Mouse (Mus musculus): ENCODE data around the gene Prkar1b. TPM values are rescaled to one million over a fixed set of nuclear protein-coding genes. Genes with fewer than 3 reads are reported as not detected.
A peak's percentile ranks its signal among the peaks of the same experiment; 100 is the strongest.

The Prkar1b gene
- 45.5 and 50.4 TPM in 2 replicates for polyA plus RNA-seq (2016; fragmentation: Nextera tagmentation; extraction: Ambion mirVana)

GRCm38 (mm10) chr5:139149681-139150602 lies at the start of gene Prkar1b, which contains the start of gene Dnaaf5:
Gene Prkar1b (minus strand): TSS chr5:139150001.
Gene Dnaaf5 (plus strand): TSS chr5:139150223.
- peak; percentile 94 for ATAC-seq (ENCODE audit: low FRiP score, low read depth)
- peaks cover 30% of the 10 kb centered on the region for H3K36me3 ChIP-seq
- peaks cover 17% of the 10 kb centered on the region for H3K4me1 ChIP-seq
- peak within 1 kb of the TSS; percentile 87 for H3K9ac ChIP-seq (replicated peaks)
- H3K27me3 ChIP-seq, result no peaks in the 10 kb centered on the region
- peak within 1 kb of the TSS; percentile 97 for H3K4me2 ChIP-seq (replicated peaks)
- H3K9me3 ChIP-seq, result no peaks in the 10 kb centered on the region
- peak within 1 kb of the TSS; percentile 98 for H3K4me3 ChIP-seq
- WGBS, result under 1% methylated on average over 80 of the region's 87 CpGs
- H3K27ac ChIP-seq (replicated peaks), result peak within 1 kb of the TSS; percentile 79

- Histone ChIP-seq H3K9ac (replicated peaks) (0 out of 2 replicates have a peak overlapping the region, but pooled peaks have one; percentile 86), H3K4me2 (replicated peaks) (peak overlapping the region; percentile 89), H3K4me3 (peak overlapping the region; percentile 89), H3K36me3 (0 out of 2 replicates have a peak, but pooled peaks cover 3% of the 10 kb centered on the region), H3K9me3 (no peaks in the 10 kb centered on the region), H3K27ac (replicated peaks) (peak overlapping the region; percentile 78; the same call in 1 of the 2 replicates), H3K27me3 (no peaks in the 10 kb centered on the region), H3K4me1 (peaks cover 25% of the 10 kb centered on the region)
- ATAC-seq (ENCODE audit: low FRiP score, low read depth), result no peak
- 40% methylated on average over 2 of the region's 2 CpGs for WGBS
Observed at GRCm38 (mm10) chr5:139199636-139199994, 49.8 kb upstream of the Prkar1b start.

GRCm38 (mm10) chr5:139198779-139199178 lies 49.0 kb upstream of the Prkar1b start:
- Histone ChIP-seq H3K9ac (replicated peaks) (no peak overlapping the region), H3K4me1 (peaks cover 25% of the 10 kb centered on the region), H3K27ac (replicated peaks) (no peak overlapping the region), H3K27me3 (no peaks in the 10 kb centered on the region), H3K36me3 (0 out of 2 replicates have a peak, but pooled peaks cover 3% of the 10 kb centered on the region), H3K9me3 (no peaks in the 10 kb centered on the region), H3K4me3 (no peak overlapping the region), H3K4me2 (replicated peaks) (no peak overlapping the region)
- 82% methylated on average over 3 of the region's 3 CpGs for WGBS
- no peak for ATAC-seq (ENCODE audit: low FRiP score, low read depth)

GRCm38 (mm10) chr5:139190958-139191357 lies 41.2 kb upstream of the Prkar1b start:
- no peaks in the 10 kb centered on the region for H3K9me3 ChIP-seq
- ATAC-seq (ENCODE audit: low FRiP score, low read depth), result no peak
- H3K9ac ChIP-seq (replicated peaks), result no peak overlapping the region
- no peaks in the 10 kb centered on the region for H3K27me3 ChIP-seq
- H3K4me3 ChIP-seq, result no peak overlapping the region
- peaks cover 21% of the 10 kb centered on the region for H3K36me3 ChIP-seq
- no peaks in the 10 kb centered on the region for H3K4me1 ChIP-seq
- 84% methylated on average over 5 of the region's 5 CpGs for WGBS
- H3K27ac ChIP-seq (replicated peaks), result no peak overlapping the region
- no peak overlapping the region for H3K4me2 ChIP-seq (replicated peaks)

DNA sequence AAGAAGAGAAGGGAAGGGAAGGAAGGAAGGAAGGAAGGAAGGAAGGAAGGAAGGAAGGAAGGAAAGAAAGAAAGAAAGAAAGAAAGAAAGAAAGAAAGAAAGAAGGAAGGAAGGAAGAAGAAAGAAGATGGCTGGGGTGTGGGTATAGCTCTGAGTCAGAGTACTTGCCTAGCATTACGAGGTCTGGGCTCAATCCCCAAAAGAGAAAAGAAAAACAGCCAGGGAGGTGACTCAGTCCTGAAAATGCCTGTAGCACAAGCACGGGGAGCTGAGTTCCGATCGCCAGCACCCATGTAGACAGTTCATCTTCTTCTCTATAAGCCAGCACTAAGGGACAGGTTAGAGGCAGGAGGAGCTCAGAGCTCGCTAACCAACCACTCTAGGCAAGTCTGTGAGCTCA lies 39.9 kb upstream of the Prkar1b start:
- WGBS, result 98% methylated on average over 5 of the region's 5 CpGs
- no peak overlapping the region for H3K27ac ChIP-seq (replicated peaks)
- no peak overlapping the region for H3K4me2 ChIP-seq (replicated peaks)
- ATAC-seq (ENCODE audit: low FRiP score, low read depth), result no peak
- no peak overlapping the region for H3K4me3 ChIP-seq
- H3K27me3 ChIP-seq, result no peaks in the 10 kb centered on the region
- H3K9me3 ChIP-seq, result no peaks in the 10 kb centered on the region
- no peak overlapping the region for H3K9ac ChIP-seq (replicated peaks)
- no peaks in the 10 kb centered on the region for H3K4me1 ChIP-seq
- H3K36me3 ChIP-seq, result peaks cover 33% of the 10 kb centered on the region

DNA sequence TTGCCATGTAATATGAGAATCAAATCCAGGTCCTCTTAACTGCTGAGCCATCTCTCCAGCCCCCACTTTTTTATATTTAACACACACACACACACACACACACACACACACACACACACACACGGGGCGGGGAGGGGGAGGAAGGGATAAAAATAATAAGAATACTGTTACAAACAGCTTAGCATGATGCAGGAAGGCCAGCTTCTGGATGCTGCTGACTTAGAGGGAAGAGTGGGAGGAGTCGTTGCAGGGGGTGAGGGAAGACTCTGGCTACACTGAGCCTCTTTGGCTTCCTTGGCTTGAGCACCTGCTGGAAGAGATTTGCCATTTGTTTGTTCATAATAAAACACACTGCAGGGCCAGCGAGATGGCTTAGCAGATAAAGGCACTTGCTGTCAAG lies 35.1 kb upstream of the Prkar1b start:
- no peaks in the 10 kb centered on the region for H3K27me3 ChIP-seq
- no peak for ATAC-seq (ENCODE audit: low FRiP score, low read depth)
- H3K27ac ChIP-seq (replicated peaks), result no peak overlapping the region
- peaks cover 81% of the 10 kb centered on the region for H3K36me3 ChIP-seq
- H3K9me3 ChIP-seq, result no peaks in the 10 kb centered on the region
- no peak overlapping the region for H3K4me3 ChIP-seq
- 88% methylated on average over 2 of the region's 4 CpGs for WGBS
- H3K4me2 ChIP-seq (replicated peaks), result no peak overlapping the region
- H3K4me1 ChIP-seq, result no peaks in the 10 kb centered on the region
- no peak overlapping the region for H3K9ac ChIP-seq (replicated peaks)

DNA sequence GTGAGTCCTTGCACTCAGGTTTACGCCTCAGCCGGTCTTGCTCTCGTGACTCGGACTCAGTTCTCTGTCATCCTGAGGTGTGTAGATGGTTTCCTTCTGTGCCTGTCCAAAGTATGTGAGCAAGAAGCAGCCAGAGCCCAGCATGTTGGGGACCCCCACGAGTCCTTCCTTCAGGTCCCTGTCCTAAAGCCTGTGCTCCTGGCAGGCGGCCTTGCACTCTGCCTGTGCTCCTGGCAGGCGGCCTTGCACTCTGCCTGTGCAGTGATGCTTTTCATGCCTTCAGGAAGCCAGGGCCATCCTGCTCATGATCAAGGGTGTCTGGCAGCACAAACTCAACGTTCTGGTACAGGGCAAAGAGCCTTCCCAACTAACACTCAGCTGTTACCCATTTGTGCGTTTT lies 33.8 kb upstream of the Prkar1b start:
- Histone ChIP-seq H3K36me3 (peaks cover 89% of the 10 kb centered on the region), H3K4me1 (no peaks in the 10 kb centered on the region)

GRCm38 (mm10) chr5:139183131-139183530 lies 33.3 kb upstream of the Prkar1b start:
- Histone ChIP-seq H3K9me3 (no peaks in the 10 kb centered on the region), H3K4me2 (replicated peaks) (no peak overlapping the region), H3K27me3 (no peaks in the 10 kb centered on the region), H3K27ac (replicated peaks) (no peak overlapping the region), H3K9ac (replicated peaks) (no peak overlapping the region), H3K36me3 (peaks cover 90% of the 10 kb centered on the region), H3K4me3 (no peak overlapping the region), H3K4me1 (no peaks in the 10 kb centered on the region)
- ATAC-seq (ENCODE audit: low FRiP score, low read depth), result no peak
- whole genome bisulfite sequencing, result 90% methylated on average over 2 of the region's 2 CpGs

More for the DNA sequence above, 33.8 kb upstream of the Prkar1b start:
- ATAC-seq (ENCODE audit: low FRiP score, low read depth), result no peak
- no peak overlapping the region for H3K9ac ChIP-seq (replicated peaks)
- H3K27me3 ChIP-seq, result no peaks in the 10 kb centered on the region
- 92% methylated on average over 9 of the region's 9 CpGs for WGBS
- H3K9me3 ChIP-seq, result no peaks in the 10 kb centered on the region
- H3K27ac ChIP-seq (replicated peaks), result no peak overlapping the region
- no peak overlapping the region for H3K4me2 ChIP-seq (replicated peaks)
- no peak overlapping the region for H3K4me3 ChIP-seq

GRCm38 (mm10) chr5:139178895-139179631 lies 29.3 kb upstream of the Prkar1b start:
- Histone ChIP-seq H3K9me3 (no peaks in the 10 kb centered on the region), H3K36me3 (peaks cover 83% of the 10 kb centered on the region), H3K9ac (replicated peaks) (no peak overlapping the region), H3K4me1 (no peaks in the 10 kb centered on the region), H3K27ac (replicated peaks) (no peak overlapping the region), H3K27me3 (no peaks in the 10 kb centered on the region), H3K4me2 (replicated peaks) (no peak overlapping the region), H3K4me3 (no peak overlapping the region)
- 30% methylated on average over 11 of the region's 11 CpGs for WGBS
- no peak for ATAC-seq (ENCODE audit: low FRiP score, low read depth)

DNA sequence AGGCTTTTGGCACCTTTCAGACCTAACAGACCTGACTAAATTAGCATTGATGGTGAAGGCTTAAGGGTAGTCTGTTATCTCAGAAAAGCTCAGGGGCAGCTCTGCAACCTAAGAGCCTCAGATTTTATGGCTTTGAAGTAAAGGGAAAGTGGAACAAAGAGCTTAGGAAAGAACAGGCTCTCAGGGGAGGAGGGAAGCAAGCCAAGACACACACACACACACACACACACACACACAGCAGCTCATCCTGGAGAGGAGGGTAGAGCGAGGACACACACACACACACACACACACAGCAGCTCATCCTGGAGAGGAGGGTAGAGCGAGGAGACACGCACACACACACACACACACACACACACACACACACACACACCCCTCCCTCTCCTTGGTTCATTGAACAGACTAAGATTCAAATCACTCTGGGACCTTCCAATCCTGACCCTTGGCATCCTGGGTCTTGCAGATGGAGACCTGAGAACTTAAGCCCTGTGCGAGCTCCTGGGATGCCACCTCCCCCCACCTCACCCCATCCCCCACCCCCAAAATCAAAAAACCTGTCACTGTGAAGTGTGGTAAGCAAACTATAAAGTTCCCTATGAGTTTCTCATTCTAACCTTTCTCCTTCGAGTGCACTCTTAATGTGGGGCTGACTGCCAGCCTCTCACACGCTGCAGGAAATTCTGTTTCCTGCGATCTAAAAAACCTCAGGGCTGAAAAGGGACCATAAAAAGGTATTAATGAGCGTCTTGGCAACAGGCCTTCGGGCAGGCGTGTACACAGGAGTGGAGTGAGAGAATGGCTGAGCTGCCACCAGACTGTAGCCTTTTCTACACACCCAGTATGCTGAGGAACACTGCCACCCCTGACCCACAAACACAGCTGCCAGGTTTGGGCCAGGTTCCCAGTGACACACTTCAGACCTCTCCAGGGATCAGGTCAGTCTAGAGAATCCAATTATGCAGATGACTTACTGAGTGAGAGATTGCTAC lies 25.1 kb upstream of the Prkar1b start:
- H3K27ac ChIP-seq (replicated peaks), result peak overlapping the region; percentile 42; the same call in 1 of the 2 replicates
- no peak overlapping the region for H3K4me2 ChIP-seq (replicated peaks)
- H3K9me3 ChIP-seq, result no peaks in the 10 kb centered on the region
- H3K27me3 ChIP-seq, result no peaks in the 10 kb centered on the region
- H3K9ac ChIP-seq (replicated peaks), result no peak overlapping the region
- H3K4me1 ChIP-seq, result no peaks in the 10 kb centered on the region
- H3K36me3 ChIP-seq, result peaks cover 78% of the 10 kb centered on the region
- no peak overlapping the region for H3K4me3 ChIP-seq
- WGBS, result 52% methylated on average over 10 of the region's 10 CpGs
- no peak for ATAC-seq (ENCODE audit: low FRiP score, low read depth)

GRCm38 (mm10) chr5:139174141-139174540 lies 24.3 kb upstream of the Prkar1b start:
- Histone ChIP-seq H3K4me2 (replicated peaks) (no peak overlapping the region), H3K4me3 (no peak overlapping the region), H3K4me1 (no peaks in the 10 kb centered on the region), H3K27me3 (no peaks in the 10 kb centered on the region), H3K9me3 (no peaks in the 10 kb centered on the region), H3K36me3 (peaks cover 76% of the 10 kb centered on the region), H3K9ac (replicated peaks) (no peak overlapping the region), H3K27ac (replicated peaks) (peak overlapping the region; percentile 42; the same call in 1 of the 2 replicates)
- WGBS, result 68% methylated on average over 10 of the region's 10 CpGs
- no peak for ATAC-seq (ENCODE audit: low FRiP score, low read depth)

All from midbrain, embryonic 12.5 days (tissue).